Mouse (Mus musculus) spleen, postnatal 36 days (tissue): ENCODE measurements around the gene Ctps.
"Not testable (repeated sequence)": the region's sequence is repeated elsewhere in the genome, so short reads cannot be mapped to it uniquely, and the experiment has no call there.

Experiments used
- DNase-seq, 2 experiments: peaks; one replicate each; pipeline ENCODE4 v3.0.0; 2022; ENCODE audit warnings: low spot score in 2 of 2, mixed read lengths in 1 of 2

The Ctps gene

GRCm38 (mm10) chr4:120569486-120570437 is at the start of gene Ctps:
TSS of gene Ctps (minus strand) at chr4:120570276.
- peak; percentile 90 to 91 for DNase-seq

DNA sequence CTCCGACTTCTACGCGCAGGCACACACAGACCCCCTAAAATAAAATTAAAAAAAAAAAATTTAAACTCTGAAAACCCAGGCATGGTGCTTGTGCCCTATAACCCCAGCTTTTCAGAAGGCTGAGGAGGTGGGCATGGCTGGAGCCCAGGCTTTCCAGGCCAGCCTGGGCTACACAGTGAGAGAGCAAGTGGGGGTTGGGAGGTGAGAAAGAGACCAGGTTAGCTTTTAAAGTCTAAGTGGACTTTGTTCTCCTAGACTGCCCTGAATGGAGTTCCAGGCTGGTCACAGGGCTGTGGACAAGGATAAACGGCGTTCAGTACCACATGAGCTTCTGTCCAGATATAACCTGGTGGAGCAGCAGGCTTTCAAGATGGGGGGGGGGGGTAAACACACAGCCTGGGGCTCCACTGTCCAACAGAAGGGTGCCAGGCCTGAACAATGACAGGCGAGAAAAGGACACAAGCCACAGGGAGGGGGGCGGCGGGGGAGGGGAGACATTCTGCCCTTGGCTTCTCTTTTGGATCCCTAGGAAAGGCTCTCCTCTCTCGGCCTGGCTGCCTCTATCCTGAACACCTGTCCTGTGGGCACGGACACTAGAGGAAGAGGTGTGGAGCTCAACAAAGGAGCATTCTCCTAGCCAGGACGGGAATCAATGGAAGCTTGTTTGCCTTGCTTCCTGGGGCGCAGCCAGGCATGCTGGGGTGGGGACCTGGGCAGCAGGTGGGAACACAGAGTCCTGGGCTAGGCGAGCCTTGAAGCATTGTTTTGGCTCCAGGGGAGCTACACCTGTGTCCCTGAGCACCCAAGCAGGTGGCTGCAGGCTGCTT is 46.3 kb upstream of the Ctps start:
- DNase-seq = no peak

- DNase-seq = no peak
Observed at GRCm38 (mm10) chr4:120615528-120616081, 45.5 kb upstream of the Ctps start.

DNA sequence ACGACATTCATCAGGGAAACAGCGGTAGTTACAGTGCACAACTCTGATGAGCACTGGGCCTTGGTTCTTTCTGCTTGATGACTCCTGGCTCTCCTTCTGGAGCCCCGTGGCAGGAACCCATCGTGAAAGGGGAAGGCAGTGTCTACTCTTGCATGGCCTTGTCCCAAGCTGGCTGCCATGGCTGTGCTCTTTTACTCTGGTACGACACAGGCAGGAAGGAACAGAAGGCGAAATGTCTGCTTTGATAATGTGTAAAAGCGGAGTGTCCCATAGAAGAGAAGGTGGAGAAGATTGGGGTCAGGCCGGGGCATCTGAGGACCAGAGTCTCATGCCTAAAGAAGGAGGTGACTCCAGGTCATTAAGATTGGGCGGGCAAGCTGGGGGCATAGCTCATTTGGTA is 44.6 kb upstream of the Ctps start:
- no peak for DNase-seq

DNA sequence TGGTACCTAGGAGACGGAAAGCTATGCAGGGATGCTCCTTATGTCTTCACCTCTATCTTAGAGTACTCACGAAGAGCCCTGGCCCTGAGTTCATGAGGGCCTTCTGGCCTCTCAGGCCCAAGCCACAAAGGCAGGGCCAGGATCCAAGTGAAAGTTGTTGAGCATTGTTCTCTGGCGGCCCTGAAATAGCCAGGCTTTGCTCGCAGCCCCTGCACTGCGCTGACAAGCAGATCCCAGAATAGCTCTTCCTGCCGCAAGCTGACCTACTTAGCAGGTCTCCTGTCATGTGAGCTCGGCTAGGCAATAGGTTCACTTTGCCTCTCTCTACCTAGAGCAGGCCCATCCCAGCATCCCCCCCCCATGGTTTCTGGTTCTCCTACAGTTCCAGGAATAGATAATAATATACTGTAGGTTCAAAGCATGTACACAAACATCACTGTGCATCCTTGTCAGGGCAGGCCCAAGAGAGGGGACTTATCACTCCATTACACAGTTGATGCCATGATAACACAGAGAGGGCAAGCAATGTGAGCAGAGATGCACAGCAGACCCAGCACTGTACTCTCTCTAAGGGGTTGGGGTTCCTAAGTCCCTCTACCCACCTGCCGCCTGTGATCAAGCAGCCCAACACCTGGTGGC is 43.7 kb upstream of the Ctps start:
- no peak for DNase-seq

- no peak for DNase-seq
Observed at GRCm38 (mm10) chr4:120612304-120613080, 42.4 kb upstream of the Ctps start.

GRCm38 (mm10) chr4:120611005-120611404 is 40.9 kb upstream of the Ctps start:
- DNase-seq = no peak

- DNase-seq = no peak
Observed at GRCm38 (mm10) chr4:120606941-120607340, 36.9 kb upstream of the Ctps start.

GRCm38 (mm10) chr4:120602669-120603068 is 32.6 kb upstream of the Ctps start:
- DNase-seq = no peak

DNA sequence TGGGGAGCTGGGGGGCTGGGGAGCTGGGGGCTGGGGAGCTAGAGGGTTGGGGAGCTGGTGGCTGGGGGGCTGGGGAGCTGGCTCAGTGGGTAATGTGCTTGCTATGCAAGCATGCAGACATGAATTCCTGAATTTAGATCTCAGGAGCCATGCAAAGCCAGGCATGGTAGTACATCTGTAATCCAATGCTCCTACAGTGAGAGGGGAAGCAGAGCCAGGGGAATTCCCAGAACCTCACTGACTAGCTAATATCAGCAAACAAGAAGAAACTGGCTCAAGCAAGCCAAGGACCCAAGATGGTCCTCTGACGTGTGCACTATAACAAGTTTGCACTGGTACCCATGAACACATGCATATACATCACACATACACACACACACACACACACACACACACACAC is 31.7 kb upstream of the Ctps start:
- DNase-seq = no peak

DNA sequence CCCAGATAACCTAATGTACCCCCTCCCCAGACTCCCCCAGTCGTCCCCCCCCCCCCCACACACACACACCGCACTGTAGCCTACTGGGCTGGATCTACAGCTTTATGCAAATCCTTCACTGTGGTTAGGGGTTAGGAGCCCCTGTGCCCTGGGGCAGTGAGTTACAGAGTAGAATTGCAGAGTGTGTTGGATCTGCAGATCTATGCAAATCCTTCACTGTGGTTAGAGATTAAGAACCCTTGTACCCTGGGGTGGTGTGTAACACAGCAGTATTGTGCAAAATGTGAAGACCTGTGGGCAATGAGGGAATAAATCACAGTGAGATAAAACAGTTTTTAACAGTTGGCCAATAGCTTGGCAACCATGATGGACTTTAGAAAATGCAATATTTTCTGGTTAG is 28.8 kb upstream of the Ctps start:
- DNase-seq = no peak

GRCm38 (mm10) chr4:120596210-120596609 is 26.1 kb upstream of the Ctps start:
- not testable (repeated sequence) for DNase-seq

DNA sequence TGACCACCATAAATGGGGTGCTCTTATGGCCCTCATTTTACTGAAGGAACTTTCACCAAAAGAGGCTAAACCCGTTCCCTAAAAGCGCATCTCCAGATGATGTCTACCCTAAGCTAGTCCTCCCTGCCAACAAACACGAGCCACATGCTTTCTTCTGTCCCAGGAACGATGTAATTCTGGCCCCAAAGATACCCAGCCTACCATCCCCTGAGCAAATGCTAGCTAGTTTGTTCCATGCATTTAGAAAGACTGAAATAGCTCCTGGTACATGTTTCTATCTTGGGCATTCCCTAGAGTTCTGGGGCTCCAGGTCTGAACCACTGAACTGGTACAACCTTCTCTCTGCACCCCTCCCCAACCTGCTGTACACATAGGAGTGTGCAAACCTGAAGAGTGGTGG is 20.9 kb upstream of the Ctps start:
- DNase-seq = no peak

DNA sequence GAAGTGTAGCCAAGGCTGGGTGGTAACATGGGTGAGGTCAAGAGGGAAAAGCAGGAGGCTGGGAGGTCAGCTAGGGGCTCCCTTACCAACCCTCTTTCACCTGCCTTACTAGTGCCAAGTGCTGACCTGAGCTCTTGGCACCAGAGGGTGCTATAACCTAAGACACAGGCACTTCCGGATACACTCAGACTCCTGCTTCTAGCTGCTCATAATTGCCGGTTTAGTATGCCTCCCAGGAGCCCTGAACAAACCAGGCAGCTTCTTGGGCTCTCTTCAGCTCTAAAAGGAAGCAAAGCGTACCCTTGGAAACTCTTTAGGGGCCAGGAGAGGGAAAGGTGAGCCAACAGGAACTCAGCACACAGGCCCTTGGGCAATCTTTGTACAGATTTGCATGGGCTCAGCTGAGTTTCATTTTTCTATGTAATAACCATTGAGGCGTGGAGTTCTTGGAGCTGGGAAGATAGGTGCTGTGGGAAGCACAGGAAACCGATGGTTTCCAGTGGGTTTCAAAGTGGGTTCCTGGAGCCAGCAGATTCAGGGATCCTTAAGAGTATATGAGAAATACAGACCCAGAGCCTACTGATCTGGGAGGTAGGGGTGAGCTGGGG is 19.8 kb upstream of the Ctps start:
- peak; percentile 48 to 49 for DNase-seq

GRCm38 (mm10) chr4:120589070-120589469 is 19.0 kb upstream of the Ctps start:
- peak; percentile 19 for DNase-seq

- no peak for DNase-seq
Observed at GRCm38 (mm10) chr4:120588445-120588844, 18.4 kb upstream of the Ctps start, which contains the start of gene Gm8439. TSS of gene Gm8439 (plus strand) at chr4:120588745.

DNA sequence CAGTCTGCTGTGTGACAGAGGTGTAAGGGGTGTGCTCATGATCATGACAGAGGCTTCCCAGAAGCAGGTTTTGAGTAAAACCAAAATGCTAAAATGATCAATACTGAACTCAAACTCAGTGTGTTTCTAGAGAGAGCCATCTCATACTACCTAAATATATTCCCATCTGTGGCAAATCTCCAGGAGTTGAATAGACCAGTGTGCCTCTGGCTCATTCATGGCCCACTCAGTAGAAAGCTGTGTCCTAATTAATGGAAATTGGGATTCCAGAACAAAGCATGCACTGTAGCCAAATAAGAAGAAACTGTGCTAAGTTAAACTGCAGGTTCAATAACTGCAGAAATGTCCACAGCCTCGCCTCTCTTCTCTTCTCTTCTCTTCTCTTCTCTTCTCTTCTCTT is 16.9 kb upstream of the Ctps start:
- DNase-seq = no peak

GRCm38 (mm10) chr4:120581711-120582110 is 11.6 kb upstream of the Ctps start:
- DNase-seq = no peak

DNA sequence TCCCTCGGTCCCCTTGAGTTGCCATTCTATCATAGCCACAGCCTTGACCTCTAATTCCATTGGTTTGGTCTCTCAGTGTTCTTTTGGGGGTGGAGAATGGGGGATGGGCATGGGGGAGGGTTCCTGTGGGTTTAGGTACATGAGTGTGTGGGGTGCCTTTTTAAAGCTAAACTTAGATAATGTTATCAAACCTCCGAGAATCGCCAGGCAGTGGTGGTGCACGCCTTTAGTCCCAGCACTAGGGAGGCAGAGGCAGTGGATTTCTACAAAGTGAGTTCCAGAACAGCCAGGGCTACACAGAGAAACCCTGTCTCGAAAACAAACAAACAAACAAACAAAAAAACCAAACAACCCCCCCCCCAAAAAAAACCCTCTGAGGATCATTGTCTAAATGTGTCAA is 10.8 kb upstream of the Ctps start:
- DNase-seq = no peak

DNA sequence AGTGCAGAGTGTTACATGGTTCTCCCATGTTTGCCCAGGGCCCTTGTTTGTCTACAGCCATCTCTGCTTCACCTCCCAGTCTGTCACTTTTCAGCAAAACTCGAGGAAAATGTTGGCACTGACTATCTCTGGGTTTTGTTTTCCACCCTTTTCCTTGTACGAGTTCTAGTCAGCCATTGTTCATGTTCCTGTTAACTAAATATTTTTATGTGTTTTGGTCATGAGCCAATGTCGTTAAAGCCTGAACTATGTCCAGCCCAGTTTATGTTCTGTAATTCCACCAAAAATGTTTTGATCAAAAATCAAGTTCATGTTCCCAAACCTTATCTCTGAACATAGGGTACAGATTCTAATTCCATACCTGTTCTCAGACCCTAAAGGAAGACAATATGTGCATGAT is 1.6 kb upstream of the Ctps start:
- DNase-seq = no peak

DNA sequence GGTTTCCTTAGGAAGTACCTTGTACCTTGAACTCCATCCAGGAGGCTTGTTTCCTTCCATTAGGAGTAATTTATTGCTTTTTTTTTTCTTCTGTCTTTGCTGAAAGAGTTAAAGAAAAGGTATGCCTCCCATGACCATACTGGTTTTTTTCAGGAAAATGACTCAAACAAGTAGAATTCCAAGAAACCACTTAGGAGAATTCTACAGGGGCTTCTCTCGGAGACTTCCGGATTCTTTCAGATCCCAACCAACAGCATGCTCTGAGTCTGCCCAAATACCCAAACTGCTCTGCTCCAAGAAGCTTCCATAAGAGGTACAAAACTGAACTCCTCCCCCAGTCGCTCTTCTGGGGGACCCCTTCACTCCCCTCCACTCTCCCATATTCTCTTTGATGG is 991 bp upstream of the Ctps start:
- DNase-seq = no peak
